Mouse (Mus musculus): ENCODE measurements at regions not wholly inside any gene's neighbourhood (a gene's known extent, or its start where the extent isn't known, plus 50 kb on each side); places are given as distances from the start of the nearest gene placed in this dataset.

GRCm38 (mm10) chr7:95547256-95547655 is 623.8 kb upstream of the Tenm4 start:
- no peak overlapping the region for H3K27ac ChIP-seq (replicated peaks in 1 of 2; ENCODE audit: control insufficient read depth in 1 of 2, insufficient read depth in 1 of 2, low read depth in 2 of 2, low read length in 2 of 2)
- WGBS: 71% methylated on average over 3 of the region's 3 CpGs
- no peak overlapping the region for H3K4me2 ChIP-seq (ENCODE audit: low read length)
- H3K9me3 ChIP-seq (ENCODE audit: control insufficient read depth, low read length): no peaks in the 10 kb centered on the region
- H3K9ac ChIP-seq (ENCODE audit: low read length): no peak overlapping the region
- ATAC-seq (ENCODE audit: insufficient number of reproducible peaks, insufficient read depth, low FRiP score, low read depth): no peak
- H3K4me1 ChIP-seq (ENCODE audit: control insufficient read depth in 2 of 2, insufficient read depth in 2 of 2, low read length in 2 of 2): no peaks in the 10 kb centered on the region
- H3K36me3 ChIP-seq (ENCODE audit: control insufficient read depth, insufficient read depth, low read length): no peaks in the 10 kb centered on the region
- no peak overlapping the region for H3K4me3 ChIP-seq (ENCODE audit: control insufficient read depth in 1 of 2, insufficient read depth in 1 of 2, low read depth in 1 of 2, low read length in 2 of 2)
- H3K27me3 ChIP-seq (ENCODE audit: control insufficient read depth, insufficient read depth, low read length): no peaks in the 10 kb centered on the region

DNA sequence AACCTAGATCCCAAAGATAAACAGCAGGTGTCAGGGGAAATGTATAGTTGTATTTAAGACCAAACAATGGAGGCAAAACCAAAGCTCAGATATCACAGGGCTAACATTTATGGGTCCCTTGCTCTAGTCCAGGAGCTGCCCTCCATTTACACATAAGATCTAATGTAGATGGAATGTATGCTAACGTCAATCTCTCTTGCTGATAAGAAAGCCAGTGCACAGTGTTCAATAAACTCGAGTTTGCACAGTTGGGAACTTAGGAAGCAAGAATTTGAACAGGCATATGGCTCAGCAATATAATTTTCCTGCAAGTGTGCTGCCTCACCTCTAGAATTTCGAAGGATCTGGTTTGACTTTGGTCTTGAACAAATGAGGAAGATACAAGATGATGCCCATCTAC is 620.9 kb upstream of the Tenm4 start:
- WGBS: 41% methylated on average over 3 of the region's 3 CpGs
- no peak for ATAC-seq (ENCODE audit: insufficient number of reproducible peaks, insufficient read depth, low FRiP score, low read depth)
- Histone ChIP-seq H3K9ac (ENCODE audit: low read length) (no peak overlapping the region), H3K27me3 (ENCODE audit: control insufficient read depth, insufficient read depth, low read length) (no peaks in the 10 kb centered on the region), H3K4me2 (ENCODE audit: low read length) (no peak overlapping the region), H3K36me3 (ENCODE audit: control insufficient read depth, insufficient read depth, low read length) (no peaks in the 10 kb centered on the region), H3K4me1 (ENCODE audit: control insufficient read depth in 2 of 2, insufficient read depth in 2 of 2, low read length in 2 of 2) (no peaks in the 10 kb centered on the region), H3K4me3 (ENCODE audit: control insufficient read depth in 1 of 2, insufficient read depth in 1 of 2, low read depth in 1 of 2, low read length in 2 of 2) (no peak overlapping the region), H3K9me3 (ENCODE audit: control insufficient read depth, low read length) (no peaks in the 10 kb centered on the region), H3K27ac (replicated peaks in 1 of 2; ENCODE audit: control insufficient read depth in 1 of 2, insufficient read depth in 1 of 2, low read depth in 2 of 2, low read length in 2 of 2) (no peak overlapping the region)

GRCm38 (mm10) chr7:95551798-95552387 is 619.2 kb upstream of the Tenm4 start:
- Histone ChIP-seq H3K4me1 (ENCODE audit: control insufficient read depth in 2 of 2, insufficient read depth in 2 of 2, low read length in 2 of 2) (no peaks in the 10 kb centered on the region), H3K36me3 (ENCODE audit: control insufficient read depth, insufficient read depth, low read length) (no peaks in the 10 kb centered on the region), H3K4me3 (ENCODE audit: control insufficient read depth in 1 of 2, insufficient read depth in 1 of 2, low read depth in 1 of 2, low read length in 2 of 2) (no peak overlapping the region), H3K9ac (ENCODE audit: low read length) (no peak overlapping the region), H3K4me2 (ENCODE audit: low read length) (no peak overlapping the region), H3K27ac (replicated peaks in 1 of 2; ENCODE audit: control insufficient read depth in 1 of 2, insufficient read depth in 1 of 2, low read depth in 2 of 2, low read length in 2 of 2) (no peak overlapping the region), H3K9me3 (ENCODE audit: control insufficient read depth, low read length) (no peaks in the 10 kb centered on the region), H3K27me3 (ENCODE audit: control insufficient read depth, insufficient read depth, low read length) (no peaks in the 10 kb centered on the region)
- 62% methylated on average over 3 of the region's 3 CpGs for WGBS
- ATAC-seq (ENCODE audit: insufficient number of reproducible peaks, insufficient read depth, low FRiP score, low read depth): no peak

DNA sequence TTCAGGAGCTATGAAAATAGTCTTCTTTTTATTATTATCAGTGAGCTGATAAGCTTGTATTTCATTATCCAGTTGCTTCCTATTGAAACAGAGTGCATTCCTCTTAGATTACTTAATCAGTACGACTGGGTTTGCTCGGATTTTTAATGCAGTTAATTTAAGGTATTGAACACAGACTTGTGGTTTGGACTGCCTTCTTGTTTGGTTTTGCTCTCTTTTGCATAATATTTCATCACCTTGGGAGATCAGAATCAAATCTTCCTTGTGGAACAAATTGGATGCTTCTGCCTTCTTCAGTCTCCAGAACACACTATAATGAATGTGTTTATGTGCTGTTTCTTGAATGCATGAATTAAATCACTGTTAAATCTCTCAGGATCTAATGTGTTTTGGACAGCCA is 612.5 kb upstream of the Tenm4 start:
- Histone ChIP-seq H3K9ac (ENCODE audit: low read length) (no peak overlapping the region), H3K27ac (replicated peaks in 1 of 2; ENCODE audit: control insufficient read depth in 1 of 2, insufficient read depth in 1 of 2, low read depth in 2 of 2, low read length in 2 of 2) (no peak overlapping the region), H3K9me3 (ENCODE audit: control insufficient read depth, low read length) (no peaks in the 10 kb centered on the region), H3K27me3 (ENCODE audit: control insufficient read depth, insufficient read depth, low read length) (no peaks in the 10 kb centered on the region), H3K4me3 (ENCODE audit: control insufficient read depth in 1 of 2, insufficient read depth in 1 of 2, low read depth in 1 of 2, low read length in 2 of 2) (no peak overlapping the region), H3K36me3 (ENCODE audit: control insufficient read depth, insufficient read depth, low read length) (no peaks in the 10 kb centered on the region), H3K4me1 (ENCODE audit: control insufficient read depth in 2 of 2, insufficient read depth in 2 of 2, low read length in 2 of 2) (no peaks in the 10 kb centered on the region), H3K4me2 (ENCODE audit: low read length) (no peak overlapping the region)
- 53% methylated on average over 2 of the region's 2 CpGs for WGBS
- no peak for ATAC-seq (ENCODE audit: insufficient number of reproducible peaks, insufficient read depth, low FRiP score, low read depth)

DNA sequence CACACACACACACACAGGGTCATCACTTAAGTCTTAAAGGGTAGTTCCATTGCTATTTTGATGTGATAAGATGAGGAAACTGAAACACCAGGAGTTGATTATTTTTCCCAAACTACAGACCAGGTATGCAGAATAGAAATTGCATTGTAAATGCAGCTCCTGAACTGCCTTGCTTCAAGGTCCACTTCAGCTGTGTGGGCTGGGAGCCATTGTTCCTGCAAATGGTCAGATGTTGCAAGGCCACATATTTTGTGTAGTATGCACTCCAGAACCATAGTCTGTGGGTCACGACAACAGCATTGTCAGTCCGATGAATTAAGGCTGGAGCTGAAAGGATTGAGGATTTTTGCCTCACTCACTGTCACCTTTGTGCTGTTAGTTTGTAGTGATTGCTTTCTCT is 592.4 kb upstream of the Tenm4 start:
- no peaks in the 10 kb centered on the region for H3K4me1 ChIP-seq (ENCODE audit: control insufficient read depth in 2 of 2, insufficient read depth in 2 of 2, low read length in 2 of 2)
- ATAC-seq (ENCODE audit: insufficient number of reproducible peaks, insufficient read depth, low FRiP score, low read depth): no peak

GRCm38 (mm10) chr7:95581325-95581724 is 589.7 kb upstream of the Tenm4 start:
- Histone ChIP-seq H3K4me2 (ENCODE audit: low read length) (no peak overlapping the region), H3K9me3 (ENCODE audit: control insufficient read depth, low read length) (no peaks in the 10 kb centered on the region), H3K36me3 (ENCODE audit: control insufficient read depth, insufficient read depth, low read length) (no peaks in the 10 kb centered on the region), H3K9ac (ENCODE audit: low read length) (no peak overlapping the region), H3K4me1 (ENCODE audit: control insufficient read depth in 2 of 2, insufficient read depth in 2 of 2, low read length in 2 of 2) (no peaks in the 10 kb centered on the region), H3K27me3 (ENCODE audit: control insufficient read depth, insufficient read depth, low read length) (no peaks in the 10 kb centered on the region), H3K27ac (replicated peaks in 1 of 2; ENCODE audit: control insufficient read depth in 1 of 2, insufficient read depth in 1 of 2, low read depth in 2 of 2, low read length in 2 of 2) (no peak overlapping the region), H3K4me3 (ENCODE audit: control insufficient read depth in 1 of 2, insufficient read depth in 1 of 2, low read depth in 1 of 2, low read length in 2 of 2) (no peak overlapping the region)
- WGBS: 48% methylated on average over 7 of the region's 7 CpGs
- no peak for ATAC-seq (ENCODE audit: insufficient number of reproducible peaks, insufficient read depth, low FRiP score, low read depth)

More for the DNA sequence above, 592.4 kb upstream of the Tenm4 start:
- no peak overlapping the region for H3K27ac ChIP-seq (replicated peaks in 1 of 2; ENCODE audit: control insufficient read depth in 1 of 2, insufficient read depth in 1 of 2, low read depth in 2 of 2, low read length in 2 of 2)
- H3K9ac ChIP-seq (ENCODE audit: low read length): no peak overlapping the region
- H3K4me3 ChIP-seq (ENCODE audit: control insufficient read depth in 1 of 2, insufficient read depth in 1 of 2, low read depth in 1 of 2, low read length in 2 of 2): no peak overlapping the region
- WGBS: 85% methylated on average over 2 of the region's 2 CpGs
- H3K4me2 ChIP-seq (ENCODE audit: low read length): no peak overlapping the region
- no peaks in the 10 kb centered on the region for H3K27me3 ChIP-seq (ENCODE audit: control insufficient read depth, insufficient read depth, low read length)
- no peaks in the 10 kb centered on the region for H3K9me3 ChIP-seq (ENCODE audit: control insufficient read depth, low read length)
- no peaks in the 10 kb centered on the region for H3K36me3 ChIP-seq (ENCODE audit: control insufficient read depth, insufficient read depth, low read length)

- Histone ChIP-seq H3K4me1 (ENCODE audit: control insufficient read depth in 2 of 2, insufficient read depth in 2 of 2, low read length in 2 of 2) (no peaks in the 10 kb centered on the region), H3K9ac (ENCODE audit: low read length) (no peak overlapping the region), H3K9me3 (ENCODE audit: control insufficient read depth, low read length) (no peaks in the 10 kb centered on the region), H3K36me3 (ENCODE audit: control insufficient read depth, insufficient read depth, low read length) (no peaks in the 10 kb centered on the region), H3K27ac (replicated peaks in 1 of 2; ENCODE audit: control insufficient read depth in 1 of 2, insufficient read depth in 1 of 2, low read depth in 2 of 2, low read length in 2 of 2) (no peak overlapping the region), H3K27me3 (ENCODE audit: control insufficient read depth, insufficient read depth, low read length) (no peaks in the 10 kb centered on the region), H3K4me2 (ENCODE audit: low read length) (no peak overlapping the region), H3K4me3 (ENCODE audit: control insufficient read depth in 1 of 2, insufficient read depth in 1 of 2, low read depth in 1 of 2, low read length in 2 of 2) (no peak overlapping the region)
- 52% methylated on average over 2 of the region's 2 CpGs for WGBS
- no peak for ATAC-seq (ENCODE audit: insufficient number of reproducible peaks, insufficient read depth, low FRiP score, low read depth)
Observed at GRCm38 (mm10) chr7:95598339-95598738, 572.7 kb upstream of the Tenm4 start.

DNA sequence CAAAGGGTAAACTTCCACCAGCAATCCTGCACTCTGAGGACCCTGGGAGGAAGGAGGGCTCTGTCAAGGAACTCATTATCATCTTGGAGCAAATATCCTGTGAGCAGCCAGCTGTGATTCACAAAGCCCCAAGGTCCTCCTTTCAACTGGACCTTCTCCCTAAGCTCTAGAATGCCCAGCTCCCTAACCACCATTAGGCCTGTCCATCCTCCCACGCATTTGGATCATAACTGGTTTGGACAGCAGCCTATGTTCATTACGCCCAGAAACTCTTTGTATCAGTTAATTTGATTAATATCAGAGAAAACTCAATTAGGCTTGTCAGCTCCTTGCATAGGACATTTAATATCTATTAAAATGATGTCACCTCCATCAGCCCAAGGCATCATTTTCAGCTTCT is 557.3 kb upstream of the Tenm4 start:
- Histone ChIP-seq H3K9ac (ENCODE audit: low read length) (no peak overlapping the region), H3K9me3 (ENCODE audit: control insufficient read depth, low read length) (no peaks in the 10 kb centered on the region), H3K36me3 (ENCODE audit: control insufficient read depth, insufficient read depth, low read length) (no peaks in the 10 kb centered on the region), H3K4me2 (ENCODE audit: low read length) (no peak overlapping the region), H3K4me3 (ENCODE audit: control insufficient read depth in 1 of 2, insufficient read depth in 1 of 2, low read depth in 1 of 2, low read length in 2 of 2) (no peak overlapping the region), H3K27ac (replicated peaks in 1 of 2; ENCODE audit: control insufficient read depth in 1 of 2, insufficient read depth in 1 of 2, low read depth in 2 of 2, low read length in 2 of 2) (no peak overlapping the region), H3K4me1 (ENCODE audit: control insufficient read depth in 2 of 2, insufficient read depth in 2 of 2, low read length in 2 of 2) (no peaks in the 10 kb centered on the region), H3K27me3 (ENCODE audit: control insufficient read depth, insufficient read depth, low read length) (no peaks in the 10 kb centered on the region)
- WGBS: 83% methylated on average over 2 of the region's 2 CpGs
- no peak for ATAC-seq (ENCODE audit: insufficient number of reproducible peaks, insufficient read depth, low FRiP score, low read depth)
